Mouse (Mus musculus) brain, embryonic 14.5 days (tissue): ENCODE data around the gene Nmbr.

Experiments
- CTCF ChIP-seq: fragments of 200-500 bp; IDR thresholded peaks from 2 replicates; pipeline ENCODE4 v1.5.1; 2012; ENCODE audit warnings: inconsistent platforms, mild to moderate bottlenecking, moderate library complexity, borderline replicate concordance; ENCODE audit not compliant: insufficient read depth, insufficient read length; ENCODE audit errors: extremely low read depth
- POLR2A ChIP-seq: fragments of 200-500 bp; IDR thresholded peaks from 2 replicates; pipeline ENCODE4 v1.6.1; 2012; ENCODE audit warnings: mild to moderate bottlenecking, inconsistent platforms, borderline replicate concordance; ENCODE audit not compliant: poor library complexity, insufficient read depth, insufficient read length, severe bottlenecking; ENCODE audit errors: extremely low read depth

DNA sequence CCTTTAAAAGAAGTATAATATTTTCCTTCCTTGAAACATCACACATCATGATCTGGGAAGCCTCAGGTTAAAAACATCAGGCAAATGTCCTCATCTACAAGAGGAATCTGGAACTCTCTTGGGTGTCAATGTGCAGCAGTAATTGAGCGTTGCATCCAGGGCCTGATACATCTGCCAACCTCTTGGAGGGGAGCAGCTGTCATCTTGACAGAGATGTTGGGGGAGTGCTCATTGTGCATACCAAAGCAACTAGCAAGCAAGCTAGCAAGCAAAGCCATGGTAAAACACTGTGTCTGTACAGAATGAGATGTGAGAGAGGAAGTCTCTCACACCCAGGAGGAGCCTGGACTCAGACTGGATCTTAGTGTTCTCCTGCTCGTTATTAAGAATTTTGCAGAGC is 84.6 kb downstream of the Nmbr start:
- no peak for TF ChIP-seq CTCF
- no peak for TF ChIP-seq POLR2A
